Mouse (Mus musculus): ENCODE measurements around the gene Aqr. TPM values are rescaled to one million over a fixed set of nuclear protein-coding genes. Genes with fewer than 3 reads are reported as not detected.

Gene Aqr
- total RNA-seq, 2 experiments from 2014 or later, result 19.6 to 21.2 TPM

DNA sequence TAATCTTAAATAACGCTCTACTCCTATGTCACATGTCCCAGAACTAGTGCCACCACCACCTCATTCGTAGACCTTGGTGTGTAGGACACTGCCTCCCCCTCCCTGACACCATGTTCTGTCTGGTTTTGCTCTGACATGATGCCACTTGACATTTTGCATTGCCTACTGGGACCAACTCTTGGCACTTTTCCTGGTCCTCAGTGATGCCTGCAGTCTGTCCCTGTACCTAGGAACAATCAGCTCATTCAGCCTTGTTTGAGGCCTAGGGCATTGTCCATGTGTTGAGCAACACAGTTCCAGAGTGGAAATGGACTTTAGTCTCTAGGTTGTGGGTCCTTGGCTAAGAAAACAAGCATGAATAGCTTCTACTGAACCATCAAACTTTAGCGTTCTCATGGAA lies 97.0 kb downstream of the Aqr start:
- no peak for DNase-seq
- intact Hi-C loops (cut with DNase I), result no loop called here

DNA sequence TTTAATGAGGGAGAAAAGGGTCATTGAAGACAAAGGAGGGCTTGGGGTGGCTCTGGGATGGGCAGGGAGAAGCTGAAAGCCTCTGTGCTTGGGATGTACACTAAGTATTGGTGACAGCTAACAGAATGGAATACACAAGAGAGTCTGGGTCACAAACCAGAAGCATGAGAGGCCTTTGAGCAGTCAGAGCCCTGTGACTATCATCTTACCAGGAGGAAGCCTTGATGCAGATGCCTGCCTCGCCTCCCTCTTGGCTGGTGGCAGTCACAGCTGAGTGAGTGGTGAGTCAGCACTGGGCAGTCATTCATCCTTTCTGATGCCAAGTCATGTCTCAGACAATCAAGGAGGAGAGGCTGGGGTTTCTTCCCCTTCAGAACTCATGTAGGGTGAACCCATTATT lies 99.6 kb downstream of the Aqr start:
- DNase-seq, result no peak
- intact Hi-C loops (cut with DNase I), result no loop called here

DNA sequence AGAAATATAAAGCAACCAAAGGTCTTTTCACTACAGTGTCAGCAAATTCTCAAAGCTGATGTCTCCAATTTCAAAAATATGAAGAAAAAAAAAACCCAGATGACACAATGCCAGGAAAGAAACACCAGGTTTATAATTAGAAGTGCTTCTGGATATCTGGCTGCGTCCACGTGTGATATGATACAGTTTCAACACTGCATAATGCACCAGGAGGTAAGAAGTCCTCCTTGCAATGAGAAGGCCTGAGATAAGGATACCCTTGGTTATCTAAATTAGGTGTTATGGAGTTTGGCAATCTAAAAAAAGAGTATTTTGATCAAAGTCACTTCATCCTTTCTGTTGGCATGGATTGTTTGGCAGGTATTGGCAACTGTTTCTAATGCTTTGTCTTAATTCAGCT lies 114.9 kb downstream of the Aqr start:
- intact Hi-C loops (cut with DNase I), result no loop called here
- DNase-seq, result peak in 1 of 2 experiments; percentile 26

DNA sequence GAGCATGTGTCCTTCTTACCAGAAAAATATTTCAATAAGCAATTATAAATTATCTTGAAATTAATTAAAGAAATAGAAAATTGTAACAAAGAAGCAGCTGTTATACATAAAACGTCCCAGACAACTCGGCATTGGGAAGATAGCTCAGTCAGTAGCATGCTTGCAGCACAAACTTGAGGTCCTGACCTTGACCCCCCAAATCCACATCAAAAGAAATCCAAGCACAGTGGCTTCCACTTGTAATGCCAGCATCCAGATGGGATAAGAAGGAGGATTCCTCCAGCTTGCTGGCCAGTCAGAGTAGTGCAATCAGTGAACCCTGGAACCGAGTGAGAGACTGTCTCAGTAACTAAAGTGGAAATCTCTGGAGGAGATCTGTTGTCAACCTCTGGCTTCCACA lies 120.6 kb downstream of the Aqr start:
- intact Hi-C loops (cut with DNase I), result no loop called here
- no peak for DNase-seq

DNA sequence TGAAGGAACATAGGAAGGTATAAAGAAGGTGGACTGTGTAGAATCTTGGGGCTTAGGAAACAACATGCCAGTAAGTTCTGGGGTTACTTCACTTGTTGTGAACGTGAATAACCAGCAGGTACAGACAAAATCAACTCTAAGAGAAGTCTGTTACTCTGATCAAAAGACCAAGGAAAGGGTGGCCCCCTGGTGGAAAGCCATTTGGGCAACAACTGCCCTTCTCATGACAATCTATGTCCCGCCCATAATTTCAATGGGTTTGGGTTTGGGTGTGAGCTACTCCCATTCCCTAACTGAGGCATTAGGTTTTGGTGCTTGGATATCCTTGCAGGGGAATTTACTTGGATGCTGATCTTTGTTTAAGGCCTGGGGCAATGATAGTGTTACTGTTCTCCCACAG lies 122.8 kb downstream of the Aqr start:
- no peak for DNase-seq

DNA sequence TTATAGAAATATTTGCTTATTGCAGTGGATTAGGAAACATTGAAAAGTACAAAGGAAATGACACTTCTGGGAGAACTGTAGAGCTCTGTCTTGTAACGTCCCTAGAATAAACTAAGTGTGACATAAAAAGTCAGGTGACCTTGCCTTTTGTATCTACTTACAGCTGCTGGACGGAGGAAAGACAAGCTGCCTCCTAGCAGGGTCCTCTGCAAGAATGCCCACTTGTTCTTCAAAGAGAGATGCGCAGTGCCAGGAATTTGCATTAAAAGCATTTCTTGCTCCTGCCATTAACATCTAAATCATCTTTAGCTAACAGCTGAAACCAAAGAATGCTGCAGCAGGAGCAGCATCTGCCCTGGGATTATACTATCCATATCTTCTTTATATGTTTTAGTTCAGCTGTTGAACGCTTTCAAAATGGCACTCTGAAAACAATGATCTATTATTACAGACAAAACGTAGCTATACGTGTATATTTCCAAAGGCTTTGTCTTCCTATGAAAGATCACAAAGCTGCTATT lies 126.7 kb downstream of the Aqr start:
- intact Hi-C loops (cut with DNase I), result no loop called here
- DNase-seq, result no peak

More for the DNA sequence above, 122.8 kb downstream of the Aqr start:
- intact Hi-C loops (cut with DNase I), result no loop called here

DNA sequence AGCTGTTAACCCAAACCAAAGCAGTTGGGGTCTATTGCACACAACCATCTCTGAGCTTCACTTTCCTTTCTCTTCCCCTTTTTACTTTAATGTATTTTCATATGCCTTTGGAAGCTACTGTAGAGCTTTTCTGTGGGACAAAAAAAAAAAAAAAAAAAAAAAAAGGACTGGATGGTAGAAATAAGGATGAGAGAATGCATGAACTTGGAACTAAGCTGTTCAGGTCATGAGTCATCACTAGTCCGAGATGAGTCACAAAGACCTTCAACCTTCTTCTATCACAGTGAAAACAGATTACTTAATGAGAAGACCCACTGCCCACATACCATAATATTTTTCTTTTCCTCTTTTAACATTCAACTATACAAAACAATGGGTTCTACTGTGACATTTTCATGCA lies 127.2 kb downstream of the Aqr start:
- intact Hi-C loops (cut with DNase I), result loop anchor here (5.0 kb wide), 1 partner anchor 73 kb away; no protein-coding TSS in a partner anchor

DNA sequence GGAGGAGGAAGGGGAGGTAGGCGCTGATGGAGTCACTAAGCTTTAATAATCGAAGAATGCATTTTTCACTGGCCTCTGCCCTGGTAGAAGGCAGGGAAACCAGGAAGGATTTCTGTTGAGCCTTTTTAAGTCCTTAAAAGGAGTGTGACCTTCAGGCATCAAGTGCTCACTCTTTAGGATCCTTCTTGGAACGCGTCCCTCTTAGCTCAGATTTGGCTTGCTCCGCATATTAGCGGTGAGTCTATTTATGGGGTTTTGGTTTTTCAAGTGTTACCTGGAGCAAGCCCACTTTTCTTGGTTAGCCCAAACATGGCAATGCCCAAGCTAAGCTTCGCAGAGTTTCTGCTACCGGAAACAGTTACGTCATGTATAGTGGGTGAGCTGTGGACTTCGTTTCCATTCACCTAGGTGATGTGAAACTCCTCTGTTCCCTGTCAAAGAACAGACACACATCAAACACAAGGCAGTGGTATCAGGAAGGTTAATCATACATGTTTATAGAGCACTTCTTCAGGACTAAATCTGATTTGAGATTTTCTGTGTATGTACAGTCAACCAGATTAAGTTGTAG lies 128.5 kb downstream of the Aqr start:
- peak in 1 of 2 experiments; percentile 54 for DNase-seq
- intact Hi-C loops (cut with DNase I), result loop anchor here (5.0 kb wide), 1 partner anchor 74 kb away; no protein-coding TSS in a partner anchor

More for the DNA sequence above, 127.2 kb downstream of the Aqr start:
- no peak for DNase-seq

DNA sequence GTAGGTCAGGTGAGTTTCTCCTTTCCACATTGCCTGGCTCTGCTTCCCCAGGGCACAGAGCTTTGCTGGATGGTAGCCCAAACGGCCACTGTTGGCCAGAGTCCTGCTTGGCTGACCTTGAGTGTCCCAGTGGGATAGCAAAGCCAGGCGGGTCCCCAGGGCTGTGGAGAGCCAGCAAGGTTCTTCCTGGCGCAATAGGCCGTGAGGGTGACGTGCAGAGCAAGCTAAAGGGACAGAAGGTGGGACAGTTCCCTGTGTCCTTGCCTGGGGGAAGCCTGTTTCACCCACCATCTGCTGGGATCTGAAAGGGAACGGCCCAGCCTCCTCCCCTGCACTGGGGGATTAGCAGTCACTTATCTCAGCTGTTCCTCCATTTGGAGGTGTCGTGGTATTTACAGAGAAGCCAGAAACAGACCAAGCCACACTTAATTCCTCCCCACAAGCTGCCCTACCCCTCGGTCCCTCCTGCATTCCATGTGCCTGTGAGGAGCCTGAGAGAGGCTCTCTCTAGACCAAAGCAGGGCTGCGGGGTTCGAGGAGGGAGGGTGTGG lies 129.4 kb downstream of the Aqr start:
- intact Hi-C loops (cut with DNase I), result loop anchor here (5.0 kb wide), 1 partner anchor 75 kb away; no protein-coding TSS in a partner anchor
- DNase-seq, result peak; percentile 78 to 91

DNA sequence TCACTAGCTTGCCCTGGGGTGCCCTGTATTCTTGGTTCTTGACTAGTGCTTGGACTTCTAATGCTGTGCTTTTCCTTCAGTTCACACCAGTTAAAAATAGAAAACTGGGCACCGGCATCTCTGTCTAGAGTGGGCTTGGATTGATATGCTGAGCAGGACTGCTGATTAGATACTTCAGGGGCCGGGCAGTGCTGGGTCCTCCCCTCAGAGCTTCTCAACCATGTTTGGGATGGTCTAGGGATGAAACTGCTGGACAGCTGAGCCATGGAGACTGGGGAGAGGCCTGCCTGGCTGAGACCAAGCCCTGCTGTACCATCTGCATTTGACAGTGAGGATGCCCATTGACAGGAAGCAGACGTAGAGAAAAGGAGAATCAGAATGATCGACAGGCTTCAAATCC lies 132.7 kb downstream of the Aqr start:
- intact Hi-C loops (cut with DNase I), result no loop called here
- peak; percentile 49 to 51 for DNase-seq

DNA sequence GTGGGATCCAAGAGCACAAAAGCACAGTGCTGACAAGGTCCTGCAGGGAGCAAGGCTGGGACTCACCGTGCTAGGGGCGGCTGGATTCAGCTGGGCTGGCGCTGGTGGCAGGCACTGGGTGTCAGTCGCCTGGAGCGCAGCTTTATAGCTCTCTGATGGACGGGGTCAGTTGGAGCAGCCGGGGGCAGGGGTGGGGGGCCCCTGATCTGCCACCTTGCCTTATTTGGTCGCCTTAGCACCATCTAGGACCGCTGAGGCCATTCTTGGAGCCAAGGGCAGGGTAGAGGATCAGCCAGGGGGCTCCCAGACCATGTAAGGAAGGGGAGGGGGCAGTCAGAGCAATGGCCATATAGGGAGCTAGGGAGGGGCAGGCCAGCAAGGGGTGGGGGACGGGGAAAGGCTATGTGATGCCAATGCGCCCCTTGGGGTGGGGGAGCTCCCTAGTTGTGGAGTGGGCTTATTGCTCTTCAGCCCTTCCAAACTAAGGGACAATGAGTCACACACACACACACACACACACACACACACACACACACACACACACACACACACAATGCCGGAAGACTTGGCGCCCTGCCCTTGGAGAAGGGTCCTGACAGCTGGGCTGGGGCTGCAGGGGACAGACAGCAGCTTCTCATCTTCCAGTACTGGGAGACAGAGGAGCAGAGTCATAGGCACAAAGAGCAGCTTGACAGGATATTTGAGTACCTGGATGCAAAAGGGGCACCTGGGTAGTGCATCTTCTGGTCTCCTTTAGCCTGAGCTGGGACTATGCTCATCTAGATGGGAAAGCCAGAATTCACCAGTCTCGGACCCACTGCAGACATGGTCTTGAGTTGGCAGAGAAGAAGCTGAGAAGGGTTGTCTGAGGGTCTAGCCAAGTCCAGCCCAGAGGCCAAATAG lies 133.9 kb downstream of the Aqr start, which contains the start of gene Actc1:
Actc1 (minus strand) TSS at position 853 of the 903 bp plus-strand sequence.
- intact Hi-C loops (cut with DNase I), result no loop called here
- peak; percentile 71 to 77 for DNase-seq

DNA sequence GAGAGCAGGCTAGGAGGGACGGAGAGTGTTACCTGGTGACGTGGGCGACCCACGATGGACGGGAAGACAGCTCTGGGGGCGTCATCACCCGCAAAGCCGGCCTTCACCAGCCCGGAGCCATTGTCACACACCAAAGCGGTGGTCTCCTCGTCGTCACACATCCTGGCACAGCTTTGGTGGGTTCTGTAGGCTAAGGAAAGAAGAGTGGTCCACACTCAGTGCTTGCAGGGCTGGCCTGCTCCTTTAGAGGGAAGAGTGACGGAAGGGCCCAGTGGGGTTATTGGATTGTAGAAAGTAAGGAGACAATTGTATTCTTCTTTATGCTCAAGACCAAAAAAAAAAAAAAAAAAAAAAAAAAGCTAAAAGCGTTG lies 135.0 kb downstream of the Aqr start:
- no peak for DNase-seq
- intact Hi-C loops (cut with DNase I), result no loop called here

Small RNA genes lying within 50 kb of the gene (microRNA-seq; reads per million reads assigned to microRNA genes)
- 0 to 0.12 reads per million in 2 experiments for gene Mir7002

Other genes starting within 250 kb of the Aqr start
- not detected for gene Gjd2, start 173.4 kb downstream of the Aqr start, total RNA-seq (2021)
- over 10,000 TPM; 15,903 to 17,925 TPM for gene Actc1, start 133.5 kb downstream of the Aqr start, total RNA-seq (2021)
- 10 to 100 TPM; 13.7 to 15.3 TPM for gene Zfp770, start 14.4 kb upstream of the Aqr start, total RNA-seq (2021)

Measured in heart, postnatal 14 days (tissue).